Mouse (Mus musculus): ENCODE measurements around the gene Ptcra. TPM values are rescaled to one million over a fixed set of nuclear protein-coding genes. Genes with fewer than 3 reads are reported as not detected.

Gene Ptcra
- 0.21 and 0.31 TPM in 2 replicates for polyA plus RNA-seq (2014; fragmentation: Nextera tagmentation; extraction: Ambion mirVana)

GRCm38 (mm10) chr17:46763544-46763943 lies at the start of gene Ptcra:
Ptcra (minus strand) TSS chr17:46763712.
- Histone ChIP-seq H3K9ac (ENCODE audit: low read depth, low read length) (no peak within 1 kb of the TSS), H3K4me3 (ENCODE audit: low read depth, low read length) (no peak within 1 kb of the TSS), H3K36me3 (ENCODE audit: control insufficient read depth, insufficient read depth, low read length) (no peaks in the 10 kb centered on the region), H3K4me1 (ENCODE audit: control insufficient read depth, insufficient read depth, low read length) (no peaks in the 10 kb centered on the region), H3K4me2 (ENCODE audit: low read depth, low read length) (no peak within 1 kb of the TSS), H3K9me3 (ENCODE audit: control insufficient read depth, low read length) (no peaks in the 10 kb centered on the region), H3K27ac (replicated peaks; ENCODE audit: low read depth, low read length) (no peak within 1 kb of the TSS), H3K27me3 (replicated peaks; ENCODE audit: control insufficient read depth, insufficient read depth, low read length) (no peaks in the 10 kb centered on the region)
- 80% methylated on average over 1 of the region's 2 CpGs for WGBS
- DNase-seq (ENCODE audit: low spot score) (no peak), ATAC-seq (ENCODE audit: low read depth) (no peak)

- no peak overlapping the region for H3K4me3 ChIP-seq (ENCODE audit: low read depth, low read length)
- H3K4me2 ChIP-seq (ENCODE audit: low read depth, low read length): no peak overlapping the region
- no peaks in the 10 kb centered on the region for H3K27me3 ChIP-seq (replicated peaks; ENCODE audit: control insufficient read depth, insufficient read depth, low read length)
- DNase-seq (ENCODE audit: low spot score) (no peak), ATAC-seq (ENCODE audit: low read depth) (no peak)
- H3K27ac ChIP-seq (replicated peaks; ENCODE audit: low read depth, low read length): no peak overlapping the region
- 95% methylated on average over 1 of the region's 1 CpGs for WGBS
- H3K4me1 ChIP-seq (ENCODE audit: control insufficient read depth, insufficient read depth, low read length): no peaks in the 10 kb centered on the region
- H3K36me3 ChIP-seq (ENCODE audit: control insufficient read depth, insufficient read depth, low read length): peaks cover 57% of the 10 kb centered on the region
- no peak overlapping the region for H3K9ac ChIP-seq (ENCODE audit: low read depth, low read length)
- no peaks in the 10 kb centered on the region for H3K9me3 ChIP-seq (ENCODE audit: control insufficient read depth, low read length)
Observed at GRCm38 (mm10) chr17:46812442-46812841, 48.9 kb upstream of the Ptcra start.

- no peak overlapping the region for H3K27ac ChIP-seq (replicated peaks; ENCODE audit: low read depth, low read length)
- WGBS: 83% methylated on average over 3 of the region's 3 CpGs
- ATAC-seq (ENCODE audit: low read depth) (no peak), DNase-seq (ENCODE audit: low spot score) (no peak)
- H3K27me3 ChIP-seq (replicated peaks; ENCODE audit: control insufficient read depth, insufficient read depth, low read length): no peaks in the 10 kb centered on the region
- H3K4me2 ChIP-seq (ENCODE audit: low read depth, low read length): no peak overlapping the region
- no peak overlapping the region for H3K9ac ChIP-seq (ENCODE audit: low read depth, low read length)
- no peak overlapping the region for H3K4me3 ChIP-seq (ENCODE audit: low read depth, low read length)
- H3K36me3 ChIP-seq (ENCODE audit: control insufficient read depth, insufficient read depth, low read length): peaks cover 65% of the 10 kb centered on the region
- no peaks in the 10 kb centered on the region for H3K9me3 ChIP-seq (ENCODE audit: control insufficient read depth, low read length)
- no peaks in the 10 kb centered on the region for H3K4me1 ChIP-seq (ENCODE audit: control insufficient read depth, insufficient read depth, low read length)
Observed at GRCm38 (mm10) chr17:46810672-46811071, 47.2 kb upstream of the Ptcra start.

GRCm38 (mm10) chr17:46809131-46809830 lies 45.8 kb upstream of the Ptcra start:
- Histone ChIP-seq H3K9me3 (ENCODE audit: control insufficient read depth, low read length) (no peaks in the 10 kb centered on the region), H3K9ac (ENCODE audit: low read depth, low read length) (no peak overlapping the region), H3K4me1 (ENCODE audit: control insufficient read depth, insufficient read depth, low read length) (no peaks in the 10 kb centered on the region), H3K4me2 (ENCODE audit: low read depth, low read length) (no peak overlapping the region), H3K27ac (replicated peaks; ENCODE audit: low read depth, low read length) (no peak overlapping the region), H3K27me3 (replicated peaks; ENCODE audit: control insufficient read depth, insufficient read depth, low read length) (no peaks in the 10 kb centered on the region), H3K4me3 (ENCODE audit: low read depth, low read length) (no peak overlapping the region), H3K36me3 (ENCODE audit: control insufficient read depth, insufficient read depth, low read length) (peaks cover 71% of the 10 kb centered on the region)
- 89% methylated on average over 6 of the region's 6 CpGs for WGBS
- DNase-seq (ENCODE audit: low spot score) (no peak), ATAC-seq (ENCODE audit: low read depth) (no peak)

GRCm38 (mm10) chr17:46808376-46808775 lies 44.9 kb upstream of the Ptcra start:
- Histone ChIP-seq H3K9me3 (ENCODE audit: control insufficient read depth, low read length) (no peaks in the 10 kb centered on the region), H3K4me1 (ENCODE audit: control insufficient read depth, insufficient read depth, low read length) (no peaks in the 10 kb centered on the region), H3K4me2 (ENCODE audit: low read depth, low read length) (no peak overlapping the region), H3K9ac (ENCODE audit: low read depth, low read length) (no peak overlapping the region), H3K27me3 (replicated peaks; ENCODE audit: control insufficient read depth, insufficient read depth, low read length) (no peaks in the 10 kb centered on the region), H3K27ac (replicated peaks; ENCODE audit: low read depth, low read length) (no peak overlapping the region), H3K4me3 (ENCODE audit: low read depth, low read length) (no peak overlapping the region), H3K36me3 (ENCODE audit: control insufficient read depth, insufficient read depth, low read length) (peaks cover 62% of the 10 kb centered on the region)
- ATAC-seq (ENCODE audit: low read depth): no peak
- no peak for DNase-seq (ENCODE audit: low spot score)
- 90% methylated on average over 10 of the region's 10 CpGs for WGBS

GRCm38 (mm10) chr17:46801761-46802160 lies 38.2 kb upstream of the Ptcra start:
- H3K9ac ChIP-seq (ENCODE audit: low read depth, low read length): no peak overlapping the region
- DNase-seq (ENCODE audit: low spot score): no peak
- H3K27me3 ChIP-seq (replicated peaks; ENCODE audit: control insufficient read depth, insufficient read depth, low read length): no peaks in the 10 kb centered on the region
- no peak for ATAC-seq (ENCODE audit: low read depth)
- H3K4me2 ChIP-seq (ENCODE audit: low read depth, low read length): no peak overlapping the region
- H3K4me3 ChIP-seq (ENCODE audit: low read depth, low read length): no peak overlapping the region
- peaks cover 59% of the 10 kb centered on the region for H3K36me3 ChIP-seq (ENCODE audit: control insufficient read depth, insufficient read depth, low read length)
- no peak overlapping the region for H3K27ac ChIP-seq (replicated peaks; ENCODE audit: low read depth, low read length)
- WGBS: 92% methylated on average over 6 of the region's 6 CpGs
- H3K9me3 ChIP-seq (ENCODE audit: control insufficient read depth, low read length): no peaks in the 10 kb centered on the region
- no peaks in the 10 kb centered on the region for H3K4me1 ChIP-seq (ENCODE audit: control insufficient read depth, insufficient read depth, low read length)

- 70% methylated on average over 10 of the region's 10 CpGs for WGBS
- Histone ChIP-seq H3K27me3 (replicated peaks; ENCODE audit: control insufficient read depth, insufficient read depth, low read length) (no peaks in the 10 kb centered on the region), H3K9ac (ENCODE audit: low read depth, low read length) (no peak overlapping the region), H3K4me1 (ENCODE audit: control insufficient read depth, insufficient read depth, low read length) (no peaks in the 10 kb centered on the region), H3K27ac (replicated peaks; ENCODE audit: low read depth, low read length) (no peak overlapping the region), H3K4me2 (ENCODE audit: low read depth, low read length) (no peak overlapping the region), H3K9me3 (ENCODE audit: control insufficient read depth, low read length) (no peaks in the 10 kb centered on the region), H3K36me3 (ENCODE audit: control insufficient read depth, insufficient read depth, low read length) (peaks cover 43% of the 10 kb centered on the region), H3K4me3 (ENCODE audit: low read depth, low read length) (no peak overlapping the region)
- DNase-seq (ENCODE audit: low spot score) (no peak), ATAC-seq (ENCODE audit: low read depth) (no peak)
Observed at GRCm38 (mm10) chr17:46799680-46800079, 36.2 kb upstream of the Ptcra start.

GRCm38 (mm10) chr17:46797386-46797785 lies 33.9 kb upstream of the Ptcra start:
- H3K4me3 ChIP-seq (ENCODE audit: low read depth, low read length): no peak overlapping the region
- H3K27me3 ChIP-seq (replicated peaks; ENCODE audit: control insufficient read depth, insufficient read depth, low read length): no peaks in the 10 kb centered on the region
- WGBS: 23% methylated on average over 8 of the region's 8 CpGs
- no peak overlapping the region for H3K4me2 ChIP-seq (ENCODE audit: low read depth, low read length)
- H3K9me3 ChIP-seq (ENCODE audit: control insufficient read depth, low read length): no peaks in the 10 kb centered on the region
- ATAC-seq (ENCODE audit: low read depth) (no peak), DNase-seq (ENCODE audit: low spot score) (no peak)
- H3K36me3 ChIP-seq (ENCODE audit: control insufficient read depth, insufficient read depth, low read length): peaks cover 38% of the 10 kb centered on the region
- no peak overlapping the region for H3K27ac ChIP-seq (replicated peaks; ENCODE audit: low read depth, low read length)
- H3K4me1 ChIP-seq (ENCODE audit: control insufficient read depth, insufficient read depth, low read length): no peaks in the 10 kb centered on the region
- H3K9ac ChIP-seq (ENCODE audit: low read depth, low read length): no peak overlapping the region

GRCm38 (mm10) chr17:46796743-46797142 lies 33.2 kb upstream of the Ptcra start:
- WGBS: 76% methylated on average over 4 of the region's 4 CpGs
- no peaks in the 10 kb centered on the region for H3K9me3 ChIP-seq (ENCODE audit: control insufficient read depth, low read length)
- no peak overlapping the region for H3K27ac ChIP-seq (replicated peaks; ENCODE audit: low read depth, low read length)
- ATAC-seq (ENCODE audit: low read depth): no peak
- no peaks in the 10 kb centered on the region for H3K27me3 ChIP-seq (replicated peaks; ENCODE audit: control insufficient read depth, insufficient read depth, low read length)
- H3K4me3 ChIP-seq (ENCODE audit: low read depth, low read length): no peak overlapping the region
- DNase-seq (ENCODE audit: low spot score): no peak
- peaks cover 35% of the 10 kb centered on the region for H3K36me3 ChIP-seq (ENCODE audit: control insufficient read depth, insufficient read depth, low read length)
- no peak overlapping the region for H3K9ac ChIP-seq (ENCODE audit: low read depth, low read length)
- no peaks in the 10 kb centered on the region for H3K4me1 ChIP-seq (ENCODE audit: control insufficient read depth, insufficient read depth, low read length)
- no peak overlapping the region for H3K4me2 ChIP-seq (ENCODE audit: low read depth, low read length)
